Comparison of ENCODE assay signal across 8 mouse cellular contexts in genomic region chr17:22315247-22315646, GRCm38 (mm10). TPM values are rescaled to one million over a fixed set of nuclear protein-coding genes. Genes with fewer than 3 reads are reported as not detected.
DNase-seq lines count a peak whose midpoint lies in the region; ATAC-seq and TF ChIP-seq lines count a peak whose summit lies in the region.
"Not testable (repeated sequence)": the region's sequence is repeated elsewhere in the genome, so short reads cannot be mapped to it uniquely, and the experiment has no call there.

No protein-coding gene starts in this region.

- not testable (repeated sequence) for H3K36me3 ChIP-seq in MEL (ENCODE audit: control insufficient read depth in 1 of 2, insufficient read depth in 2 of 2, low read length in 2 of 2); embryonic facial prominence, embryonic 15.5 days; heart, embryonic 10.5 days; hindbrain, embryonic 15.5 days; liver, embryonic 15.5 days (replicated peaks); midbrain, embryonic 14.5 days (ENCODE audit: control insufficient read depth, insufficient read depth, low read length); stomach, embryonic 16.5 days (ENCODE audit: control insufficient read depth, insufficient read depth, low read length)

- WGBS in embryonic facial prominence, embryonic 15.5 days, result 17% methylated on average over 2 of the region's 2 CpGs
- WGBS in heart, embryonic 10.5 days, result 15% methylated on average over 2 of the region's 2 CpGs
- 11% methylated on average over 2 of the region's 2 CpGs for WGBS in hindbrain, embryonic 15.5 days
- WGBS in liver, embryonic 15.5 days (ENCODE audit: insufficient replicate concordance), result 9% methylated on average over 2 of the region's 2 CpGs
- WGBS in midbrain, embryonic 14.5 days, result 16% methylated on average over 2 of the region's 2 CpGs
- WGBS in stomach, embryonic 16.5 days, result 9% methylated on average over 2 of the region's 2 CpGs

- not testable (repeated sequence) for H3K27ac ChIP-seq in MEL (ENCODE audit: control insufficient read depth, low read depth, low read length); midbrain, embryonic 14.5 days (replicated peaks; ENCODE audit: low read depth, low read length); stomach, embryonic 16.5 days (ENCODE audit: low read length)
- H3K27ac ChIP-seq in embryonic facial prominence, embryonic 15.5 days (replicated peaks), result 0 out of 2 replicates have a peak overlapping the region, but pooled peaks have one; percentile 71
- H3K27ac ChIP-seq in heart, embryonic 10.5 days, result peak overlapping the region; percentile 86; the same call in 1 of the 2 replicates
- peak overlapping the region; percentile 83 for H3K27ac ChIP-seq in hindbrain, embryonic 15.5 days (replicated peaks)
- H3K27ac ChIP-seq in layer of hippocampus, adult 2 months, result peak overlapping the region; percentile 90
- peak overlapping the region; percentile 74; the same call in 1 of the 2 replicates for H3K27ac ChIP-seq in liver, embryonic 15.5 days (replicated peaks)

- not testable (repeated sequence) for H3K79me2 ChIP-seq in MEL (ENCODE audit: control insufficient read depth, insufficient read depth, low read length, poor library complexity)

- peak overlapping the region; percentile 64 to 100; a peak in 3 of 4 replicates for H3K4me3 ChIP-seq in MEL (ENCODE audit: control insufficient read depth in 1 of 2, insufficient read depth in 1 of 2, low read depth in 2 of 2, low read length in 2 of 2)
- H3K4me3 ChIP-seq in embryonic facial prominence, embryonic 15.5 days (replicated peaks), result peak overlapping the region; percentile 64
- H3K4me3 ChIP-seq in heart, embryonic 10.5 days, result peak overlapping the region; percentile 65
- peak overlapping the region; percentile 73 for H3K4me3 ChIP-seq in hindbrain, embryonic 15.5 days
- peak overlapping the region; percentile 80 for H3K4me3 ChIP-seq in layer of hippocampus, adult 2 months
- peak overlapping the region; percentile 74 for H3K4me3 ChIP-seq in liver, embryonic 15.5 days (replicated peaks)
- H3K4me3 ChIP-seq in midbrain, embryonic 14.5 days (replicated peaks; ENCODE audit: low read depth, low read length), result peak overlapping the region; percentile 54
- H3K4me3 ChIP-seq in stomach, embryonic 16.5 days (replicated peaks; ENCODE audit: low read length), result peak overlapping the region; percentile 64

- not testable (repeated sequence) for H3K9ac ChIP-seq in MEL (ENCODE audit: control insufficient read depth, low read depth, low read length, poor library complexity, severe bottlenecking)
- peak overlapping the region; percentile 57; the same call in 1 of the 2 replicates for H3K9ac ChIP-seq in embryonic facial prominence, embryonic 15.5 days
- peak overlapping the region; percentile 72 for H3K9ac ChIP-seq in hindbrain, embryonic 15.5 days
- peak overlapping the region; percentile 72 for H3K9ac ChIP-seq in liver, embryonic 15.5 days
- peak overlapping the region; percentile 60; the same call in 1 of the 2 replicates for H3K9ac ChIP-seq in midbrain, embryonic 14.5 days (replicated peaks; ENCODE audit: low read length)
- peak overlapping the region; percentile 68 for H3K9ac ChIP-seq in stomach, embryonic 16.5 days (ENCODE audit: low read length)

- TF ChIP-seq CTCF in MEL (IDR thresholded peaks at IDR 0.05 in 2 of 3, conservative IDR thresholded peaks at IDR 0.05 in 1 of 3; ENCODE audit: control insufficient read depth in 1 of 3, insufficient read depth in 1 of 3, low read depth in 2 of 3, low read length in 3 of 3, poor library complexity in 1 of 3, severe bottlenecking in 1 of 3); layer of hippocampus, adult 2 months (conservative IDR thresholded peaks at IDR 0.05): not testable (repeated sequence)

- DNase-seq in MEL (ENCODE audit: low read depth, low spot score), result peak; percentile 7
- not testable (repeated sequence) for DNase-seq in heart, embryonic 10.5 days (ENCODE audit: low spot score); layer of hippocampus, adult 2 months (ENCODE audit: low spot score in 2 of 2); midbrain, embryonic 14.5 days

- not testable (repeated sequence) for TF ChIP-seq EP300 in MEL (IDR thresholded peaks at IDR 0.05; ENCODE audit: low read depth in 1 of 2, low read length in 2 of 2)

- H3K27me3 ChIP-seq in MEL (ENCODE audit: control insufficient read depth in 1 of 2, insufficient read depth in 2 of 2, low read length in 2 of 2); embryonic facial prominence, embryonic 15.5 days; heart, embryonic 10.5 days (ENCODE audit: insufficient read depth, poor library complexity, severe bottlenecking); hindbrain, embryonic 15.5 days; liver, embryonic 15.5 days; midbrain, embryonic 14.5 days (ENCODE audit: control insufficient read depth, insufficient read depth, low read length); stomach, embryonic 16.5 days (ENCODE audit: control insufficient read depth, insufficient read depth, low read length): not testable (repeated sequence)

- ATAC-seq in embryonic facial prominence, embryonic 15.5 days (ENCODE audit: insufficient number of reproducible peaks, low FRiP score, low TSS enrichment, low read depth); liver, embryonic 15.5 days (ENCODE audit: insufficient read depth); midbrain, embryonic 14.5 days (ENCODE audit: low FRiP score, low TSS enrichment); stomach, embryonic 16.5 days (ENCODE audit: insufficient read depth, low FRiP score): not testable (repeated sequence)
- ATAC-seq in hindbrain, embryonic 15.5 days (ENCODE audit: low FRiP score, low read depth), result peak; percentile 49; the same call in 1 of the 2 replicates

- not testable (repeated sequence) for H3K9me3 ChIP-seq in MEL (replicated peaks; ENCODE audit: insufficient read depth, low read length); embryonic facial prominence, embryonic 15.5 days (replicated peaks); heart, embryonic 10.5 days; hindbrain, embryonic 15.5 days; liver, embryonic 15.5 days (replicated peaks); midbrain, embryonic 14.5 days (ENCODE audit: control insufficient read depth, low read length); stomach, embryonic 16.5 days (replicated peaks; ENCODE audit: control insufficient read depth, low read length)

- not testable (repeated sequence) for TF ChIP-seq POLR2A in MEL (IDR thresholded peaks at IDR 0.05; ENCODE audit: control insufficient read depth in 1 of 2, insufficient read depth in 1 of 2, low read depth in 1 of 2, low read length in 2 of 2, poor library complexity in 1 of 2)

- not testable (repeated sequence) for TF ChIP-seq RAD21 in MEL (IDR thresholded peaks at IDR 0.05; ENCODE audit: low read depth, low read length)

- not testable (repeated sequence) for H3K4me1 ChIP-seq in MEL (ENCODE audit: control insufficient read depth in 1 of 2, insufficient read depth in 2 of 2, low read length in 2 of 2); embryonic facial prominence, embryonic 15.5 days; heart, embryonic 10.5 days; hindbrain, embryonic 15.5 days (replicated peaks); liver, embryonic 15.5 days (replicated peaks); midbrain, embryonic 14.5 days (ENCODE audit: control insufficient read depth, insufficient read depth, low read length); stomach, embryonic 16.5 days (ENCODE audit: control insufficient read depth, insufficient read depth, low read length)

- peak overlapping the region; percentile 54 for H3K4me2 ChIP-seq in embryonic facial prominence, embryonic 15.5 days (replicated peaks)
- peak overlapping the region; percentile 64 for H3K4me2 ChIP-seq in hindbrain, embryonic 15.5 days
- peak overlapping the region; percentile 68 for H3K4me2 ChIP-seq in liver, embryonic 15.5 days
- peak overlapping the region; percentile 54 for H3K4me2 ChIP-seq in midbrain, embryonic 14.5 days (ENCODE audit: low read length)
- H3K4me2 ChIP-seq in stomach, embryonic 16.5 days (ENCODE audit: low read depth, low read length), result peak overlapping the region; percentile 45

RNA-seq across cellular contexts. Expression of gene CT030661.1, which starts 0.6 kb away (rescaled TPM):
- 6.0 and 7.0 TPM in 2 replicates for total RNA-seq in MEL (2012; rRNA removed)
- 1 to 10 TPM in 1 of 2 experiments, not detected in 1; 4.1 TPM for polyA plus RNA-seq in MEL (2012; ENCODE audit: insufficient read depth in 1 of 2, insufficient read length in 2 of 2, low read depth in 1 of 2, low replicate concordance in 2 of 2, missing spikeins in 1 of 2)
- 9.2 and 10.2 TPM in 2 replicates for polyA plus RNA-seq in embryonic facial prominence, embryonic 15.5 days (2015; fragmentation: Nextera tagmentation; extraction: Ambion mirVana)
- polyA plus RNA-seq in heart, embryonic 10.5 days (2016; fragmentation: Nextera tagmentation; extraction: Ambion mirVana), result 7.3 and 7.9 TPM in 2 replicates
- polyA plus RNA-seq in hindbrain, embryonic 15.5 days (2015; fragmentation: Nextera tagmentation; extraction: Ambion mirVana), result 10.8 and 11.0 TPM in 2 replicates
- total RNA-seq in layer of hippocampus, adult 2 months (2021), result 10 to 100 TPM; 11.4 to 12.0 TPM
- 2.6 and 3.2 TPM in 2 replicates for polyA plus RNA-seq in liver, embryonic 15.5 days (2015; fragmentation: Nextera tagmentation; extraction: Ambion mirVana)
- 15.2 and 16.4 TPM in 2 replicates for polyA plus RNA-seq in midbrain, embryonic 14.5 days (2014; fragmentation: Nextera tagmentation; extraction: Ambion mirVana)
- 10.5 and 10.6 TPM in 2 replicates for polyA plus RNA-seq in stomach, embryonic 16.5 days (2015; fragmentation: Nextera tagmentation; extraction: Ambion mirVana)

RNA-seq across cellular contexts. Expression of gene Zfp944, which starts 46.0 kb away (rescaled TPM):
- 4.1 TPM in 2 replicates for total RNA-seq in MEL (2012; rRNA removed)
- polyA plus RNA-seq in MEL (2012; ENCODE audit: insufficient read depth in 1 of 2, insufficient read length in 2 of 2, low read depth in 1 of 2, low replicate concordance in 2 of 2, missing spikeins in 1 of 2), result 1 to 10 TPM in 1 of 2 experiments, not detected in 1; 4.0 TPM
- polyA plus RNA-seq in embryonic facial prominence, embryonic 15.5 days (2015; fragmentation: Nextera tagmentation; extraction: Ambion mirVana), result 13.0 and 13.5 TPM in 2 replicates
- polyA plus RNA-seq in heart, embryonic 10.5 days (2016; fragmentation: Nextera tagmentation; extraction: Ambion mirVana), result 8.8 and 10.2 TPM in 2 replicates
- 13.1 and 13.8 TPM in 2 replicates for polyA plus RNA-seq in hindbrain, embryonic 15.5 days (2015; fragmentation: Nextera tagmentation; extraction: Ambion mirVana)
- total RNA-seq in layer of hippocampus, adult 2 months (2021), result 10 to 100 TPM in 1 of 2 experiments, 1 to 10 TPM in 1; 9.8 to 10.3 TPM
- 5.0 and 5.2 TPM in 2 replicates for polyA plus RNA-seq in liver, embryonic 15.5 days (2015; fragmentation: Nextera tagmentation; extraction: Ambion mirVana)
- polyA plus RNA-seq in midbrain, embryonic 14.5 days (2014; fragmentation: Nextera tagmentation; extraction: Ambion mirVana), result 15.8 and 17.0 TPM in 2 replicates
- 11.8 and 13.9 TPM in 2 replicates for polyA plus RNA-seq in stomach, embryonic 16.5 days (2015; fragmentation: Nextera tagmentation; extraction: Ambion mirVana)

RNA-seq across cellular contexts. Expression of gene Zfp758, which starts 46.0 kb away (rescaled TPM):
- 2.7 and 2.8 TPM in 2 replicates for total RNA-seq in MEL (2012; rRNA removed)
- 1 to 10 TPM in 1 of 2 experiments, not detected in 1; 1.1 TPM for polyA plus RNA-seq in MEL (2012; ENCODE audit: insufficient read depth in 1 of 2, insufficient read length in 2 of 2, low read depth in 1 of 2, low replicate concordance in 2 of 2, missing spikeins in 1 of 2)
- 9.1 TPM in 2 replicates for polyA plus RNA-seq in embryonic facial prominence, embryonic 15.5 days (2015; fragmentation: Nextera tagmentation; extraction: Ambion mirVana)
- 5.8 and 6.6 TPM in 2 replicates for polyA plus RNA-seq in heart, embryonic 10.5 days (2016; fragmentation: Nextera tagmentation; extraction: Ambion mirVana)
- polyA plus RNA-seq in hindbrain, embryonic 15.5 days (2015; fragmentation: Nextera tagmentation; extraction: Ambion mirVana), result 7.6 and 9.9 TPM in 2 replicates
- total RNA-seq in layer of hippocampus, adult 2 months (2021), result 10 to 100 TPM; 11.5 to 12.1 TPM
- 3.3 and 3.5 TPM in 2 replicates for polyA plus RNA-seq in liver, embryonic 15.5 days (2015; fragmentation: Nextera tagmentation; extraction: Ambion mirVana)
- polyA plus RNA-seq in midbrain, embryonic 14.5 days (2014; fragmentation: Nextera tagmentation; extraction: Ambion mirVana), result 10.8 and 11.6 TPM in 2 replicates
- 9.4 and 12.0 TPM in 2 replicates for polyA plus RNA-seq in stomach, embryonic 16.5 days (2015; fragmentation: Nextera tagmentation; extraction: Ambion mirVana)
